Mouse (Mus musculus) E14TG2a.4 (cell line): Measurements from ENCODE around the gene Olfr1218.
"Not testable (repeated sequence)": the region's sequence is repeated elsewhere in the genome, so short reads cannot be mapped to it uniquely, and the experiment has no call there.

Source experiments
- H3K27me3 ChIP-seq: 2 replicates; pipeline ENCODE4 v1.6.1; 2014; ENCODE audit warnings: low read length, control low read depth; ENCODE audit not compliant: insufficient read depth
- H3K36me3 ChIP-seq: 2 replicates; pipeline ENCODE4 v1.6.1; 2014; ENCODE audit warnings: low read length, control low read depth; ENCODE audit not compliant: insufficient read depth
- H3K4me1 ChIP-seq: replicated peaks from 2 replicates; pipeline ENCODE4 v1.6.1; 2014; ENCODE audit warnings: low read depth, low read length, control low read depth
- H3K4me3 ChIP-seq: replicated peaks from 2 replicates; pipeline ENCODE4 v1.5.1; 2014; ENCODE audit warnings: mild to moderate bottlenecking, low read length
- H3K9me3 ChIP-seq: 2 replicates; pipeline ENCODE4 v1.6.1; 2014; ENCODE audit warnings: low read length, control low read depth
- CTCF ChIP-seq: conservative IDR thresholded peaks from 2 replicates; pipeline ENCODE4 v1.5.1; 2014; ENCODE audit warnings: low read length
- NANOG ChIP-seq: IDR thresholded peaks from 2 replicates; pipeline ENCODE4 v1.6.1; 2014; ENCODE audit warnings: borderline replicate concordance, low read length, mixed read lengths
- POU5F1 ChIP-seq: IDR thresholded peaks from 2 replicates; pipeline ENCODE4 v1.6.1; 2014; ENCODE audit warnings: low read length, borderline replicate concordance

The Olfr1218 gene

GRCm38 (mm10) chr2:89061087-89061486, at the start of gene Olfr1218:
Gene Olfr1218 (minus strand): TSS chr2:89061187.
- Histone ChIP-seq H3K36me3 (no peaks in the 10 kb centered on the region), H3K9me3 (no peaks in the 10 kb centered on the region), H3K4me3 (no peak within 1 kb of the TSS), H3K4me1 (no peaks in the 10 kb centered on the region), H3K27me3 (no peaks in the 10 kb centered on the region)
- no peak for TF ChIP-seq CTCF
- no peak for TF ChIP-seq POU5F1
- no peak for TF ChIP-seq NANOG

- Histone ChIP-seq H3K9me3 (peaks cover 12% of the 10 kb centered on the region; the same call in 1 of the 2 replicates), H3K4me1 (no peaks in the 10 kb centered on the region), H3K4me3 (no peak within 1 kb of the TSS), H3K36me3 (no peaks in the 10 kb centered on the region), H3K27me3 (no peaks in the 10 kb centered on the region)
- TF ChIP-seq POU5F1 (no peak), CTCF (no peak), NANOG (no peak)
These were observed 45.7 kb upstream of the Olfr1218 start, which contains the start of gene Olfr1220 for GRCm38 (mm10) chr2:89106735-89107134. Gene Olfr1220 (minus strand): TSS chr2:89106835.

- no peaks in the 10 kb centered on the region for H3K27me3 ChIP-seq
- H3K4me1 ChIP-seq = no peaks in the 10 kb centered on the region
- TF ChIP-seq POU5F1 (no peak), NANOG (no peak), CTCF (no peak)
- H3K36me3 ChIP-seq = no peaks in the 10 kb centered on the region
- no peak overlapping the region for H3K4me3 ChIP-seq
- H3K9me3 ChIP-seq = peaks cover 12% of the 10 kb centered on the region; the same call in 1 of the 2 replicates
These were observed 44.7 kb upstream of the Olfr1218 start for GRCm38 (mm10) chr2:89105651-89106050.

- H3K27me3 ChIP-seq = no peaks in the 10 kb centered on the region
- H3K4me3 ChIP-seq = no peak overlapping the region
- TF ChIP-seq NANOG (no peak), CTCF (no peak), POU5F1 (no peak)
- no peaks in the 10 kb centered on the region for H3K9me3 ChIP-seq
- no peaks in the 10 kb centered on the region for H3K36me3 ChIP-seq
- no peaks in the 10 kb centered on the region for H3K4me1 ChIP-seq
These were observed 32.9 kb upstream of the Olfr1218 start for GRCm38 (mm10) chr2:89093848-89094247.

- Histone ChIP-seq H3K4me1 (no peaks in the 10 kb centered on the region), H3K27me3 (no peaks in the 10 kb centered on the region), H3K4me3 (no peak within 1 kb of the TSS), H3K36me3 (no peaks in the 10 kb centered on the region), H3K9me3 (peaks cover 13% of the 10 kb centered on the region)
- TF ChIP-seq CTCF (no peak), NANOG (no peak), POU5F1 (no peak)
These were observed 22.4 kb upstream of the Olfr1218 start, which contains the start of gene Olfr1219 for GRCm38 (mm10) chr2:89083413-89083812. Gene Olfr1219 (minus strand): TSS chr2:89083513.

GRCm38 (mm10) chr2:89081487-89081886, 20.5 kb upstream of the Olfr1218 start:
- no peaks in the 10 kb centered on the region for H3K27me3 ChIP-seq
- TF ChIP-seq CTCF = no peak
- no peak for TF ChIP-seq POU5F1
- no peak for TF ChIP-seq NANOG
- peaks cover 8% of the 10 kb centered on the region for H3K9me3 ChIP-seq
- no peak overlapping the region for H3K4me3 ChIP-seq
- H3K4me1 ChIP-seq = no peaks in the 10 kb centered on the region
- no peaks in the 10 kb centered on the region for H3K36me3 ChIP-seq

GRCm38 (mm10) chr2:89031965-89032364, 29.0 kb downstream of the Olfr1218 start, which contains the start of gene Olfr1217:
Gene Olfr1217 (minus strand): TSS chr2:89032065.
- Histone ChIP-seq H3K36me3 (no peaks in the 10 kb centered on the region), H3K27me3 (no peaks in the 10 kb centered on the region), H3K4me1 (no peaks in the 10 kb centered on the region), H3K4me3 (no peak within 1 kb of the TSS), H3K9me3 (0 out of 2 replicates have a peak, but pooled peaks cover 6% of the 10 kb centered on the region)
- TF ChIP-seq NANOG (no peak), CTCF (no peak), POU5F1 (no peak)

- not testable (repeated sequence) for H3K9me3 ChIP-seq, H3K4me3 ChIP-seq, H3K4me1 ChIP-seq, H3K36me3 ChIP-seq, H3K27me3 ChIP-seq
These were observed 39.6 kb downstream of the Olfr1218 start for GRCm38 (mm10) chr2:89021436-89021835.

GRCm38 (mm10) chr2:89018240-89018639, 42.7 kb downstream of the Olfr1218 start, which contains the start of gene Olfr1216:
Gene Olfr1216 (minus strand): TSS chr2:89018340.
- Histone ChIP-seq H3K36me3 (no peaks in the 10 kb centered on the region), H3K4me1 (no peaks in the 10 kb centered on the region), H3K9me3 (no peaks in the 10 kb centered on the region), H3K27me3 (no peaks in the 10 kb centered on the region), H3K4me3 (no peak within 1 kb of the TSS)
- TF ChIP-seq POU5F1 (no peak), CTCF (no peak), NANOG (no peak)

- no peaks in the 10 kb centered on the region for H3K36me3 ChIP-seq
These were observed 54.1 kb downstream of the Olfr1218 start, which contains the start of gene Olfr1215 for GRCm38 (mm10) chr2:89006873-89007272. Gene Olfr1215 (minus strand): TSS chr2:89006973.

More at GRCm38 (mm10) chr2:89006873-89007272, 54.1 kb downstream of the Olfr1218 start, which contains the start of gene Olfr1215:
- Histone ChIP-seq H3K9me3 (no peaks in the 10 kb centered on the region), H3K4me1 (no peaks in the 10 kb centered on the region), H3K4me3 (no peak within 1 kb of the TSS), H3K27me3 (no peaks in the 10 kb centered on the region)
- no peak for TF ChIP-seq CTCF
- no peak for TF ChIP-seq NANOG
- TF ChIP-seq POU5F1 = no peak
